In genomic region chr5:44100187-44100543, GRCm38 (mm10) we compare ENCODE assay signal across 8 mouse cellular contexts. TPM values are rescaled to one million over a fixed set of nuclear protein-coding genes. Genes with fewer than 3 reads are reported as not detected.
DNase-seq lines count a peak whose midpoint lies in the region; ATAC-seq lines count a peak whose summit lies in the region.

No protein-coding gene starts in this region.

- peak overlapping the region; percentile 64 for H3K9ac ChIP-seq in liver, embryonic 11.5 days (ENCODE audit: low read depth, low read length)

- peak overlapping the region; percentile 75 for H3K4me2 ChIP-seq in liver, embryonic 11.5 days

- ATAC-seq in erythroblast, adult 5-6 weeks (replicated peaks; ENCODE audit: low FRiP score, poor library complexity, severe bottlenecking) = no peak
- ATAC-seq in megakaryocyte, adult 5-6 weeks (ENCODE audit: poor library complexity, severe bottlenecking) = no peak
- ATAC-seq in liver, embryonic 11.5 days (replicated peaks; ENCODE audit: low FRiP score) = no peak
- ATAC-seq in cerebellum, adult (ENCODE audit: insufficient number of reproducible peaks, low FRiP score, low TSS enrichment) = no peak

- no peaks in the 10 kb centered on the region for H3K4me1 ChIP-seq in erythroblast, embryonic 14.5 days (ENCODE audit: control insufficient read depth)
- peaks cover 12% of the 10 kb centered on the region for H3K4me1 ChIP-seq in megakaryocyte, embryonic 14.5 days
- no peaks in the 10 kb centered on the region for H3K4me1 ChIP-seq in liver, embryonic 11.5 days (replicated peaks; ENCODE audit: control insufficient read depth, insufficient read depth, low read length)

- peak overlapping the region; percentile 49 for H3K4me3 ChIP-seq in erythroblast, embryonic 14.5 days (replicated peaks)
- peak overlapping the region; percentile 84 for H3K4me3 ChIP-seq in megakaryocyte, embryonic 14.5 days (replicated peaks)
- H3K4me3 ChIP-seq in liver, embryonic 11.5 days (ENCODE audit: low read depth, low read length) = peak overlapping the region; percentile 57

- H3K36me3 ChIP-seq in erythroblast, embryonic 14.5 days (ENCODE audit: control insufficient read depth) = no peaks in the 10 kb centered on the region
- H3K36me3 ChIP-seq in megakaryocyte, embryonic 14.5 days (replicated peaks; ENCODE audit: low read length) = no peaks in the 10 kb centered on the region
- no peaks in the 10 kb centered on the region for H3K36me3 ChIP-seq in liver, embryonic 11.5 days (ENCODE audit: control insufficient read depth, insufficient read depth, low read length)

- 12% methylated on average over 12 of the region's 12 CpGs for WGBS in liver, embryonic 11.5 days

- DNase-seq in liver, embryonic 11.5 days (ENCODE audit: low spot score) = no peak
- DNase-seq in urinary bladder, adult 18-20 months (ENCODE audit: low spot score in 2 of 2) = no peak
- DNase-seq in right cerebral cortex, postnatal 25 days = no peak

- no peaks in the 10 kb centered on the region for H3K9me3 ChIP-seq in erythroblast, embryonic 14.5 days (ENCODE audit: control insufficient read depth, low read length)
- H3K9me3 ChIP-seq in megakaryocyte, embryonic 14.5 days = peaks cover 33% of the 10 kb centered on the region
- H3K9me3 ChIP-seq in liver, embryonic 11.5 days (ENCODE audit: control insufficient read depth, low read length) = no peaks in the 10 kb centered on the region

- peaks cover 52% of the 10 kb centered on the region for H3K27me3 ChIP-seq in erythroblast, embryonic 14.5 days (ENCODE audit: control insufficient read depth)
- peaks cover 55% of the 10 kb centered on the region for H3K27me3 ChIP-seq in megakaryocyte, embryonic 14.5 days (replicated peaks)
- peaks cover 34% of the 10 kb centered on the region for H3K27me3 ChIP-seq in liver, embryonic 11.5 days (replicated peaks; ENCODE audit: control insufficient read depth, insufficient read depth, low read length)

- peak overlapping the region; percentile 55; the same call in 1 of the 2 replicates for H3K27ac ChIP-seq in liver, embryonic 11.5 days (ENCODE audit: low read depth, low read length)

RNA-seq across cellular contexts. Expression of gene Prom1, which starts 1.7 kb away (rescaled TPM):
- not detected in 2 replicates for polyA plus RNA-seq in erythroblast, embryonic 14.5 days (2012)
- total RNA-seq in erythroblast, adult 5-6 weeks (2015; ENCODE audit: low replicate concordance) = 13.8 and 31.6 TPM in 2 replicates
- total RNA-seq in erythroblast, adult 5-6 weeks (2017; ENCODE audit: low replicate concordance) = 14.1 and 16.7 TPM in 2 replicates
- 0.17 TPM in 1 of 2 replicates, not detected in the other for polyA plus RNA-seq in megakaryocyte, embryonic 14.5 days (2012; ENCODE audit: insufficient read depth, low replicate concordance)
- total RNA-seq in megakaryocyte, adult 5-6 weeks (2015) = 9.5 and 11.1 TPM in 2 replicates
- total RNA-seq in megakaryocyte, adult 5-6 weeks (2017) = 7.8 and 9.7 TPM in 2 replicates
- polyA plus RNA-seq in liver, embryonic 11.5 days (2014; fragmentation: Nextera tagmentation; extraction: Ambion mirVana) = 23.0 and 23.9 TPM in 2 replicates

Comparison
In these comparisons a context has a peak if more than half of its experiments do, and no peak if none do; other contexts are left out.
1. RNA of gene Prom1, which starts 1.7 kb away (polyA plus RNA-seq): 23.0 to 23.9 TPM in liver, embryonic 11.5 days; 0.17 TPM in megakaryocyte, embryonic 14.5 days and not detected in erythroblast, embryonic 14.5 days; every median in the first group is over 10 times any median in the second.
2. Peak in every context shown above with its lines, with median percentiles within 50 percentile points of each other: H3K4me3 ChIP-seq.